Mouse (Mus musculus) ES-E14 (cell line): ENCODE measurements around the gene Cnbp.

ENCODE experiments used
- CHD2 ChIP-seq: IDR thresholded peaks from 2 replicates; pipeline ENCODE4 v1.6.1; 2014; ENCODE audit warnings: mild to moderate bottlenecking, low read depth, low read length, inconsistent platforms
- HCFC1 ChIP-seq: IDR thresholded peaks from 2 replicates; pipeline ENCODE4 v1.6.1; 2012; ENCODE audit warnings: low read length, inconsistent platforms, borderline replicate concordance; ENCODE audit not compliant: insufficient read depth

- no peak for TF ChIP-seq HCFC1
- TF ChIP-seq CHD2, result no peak
These were observed 579 bp downstream of the Cnbp start for GRCm38 (mm10) chr6:87850155-87850899.
